Mouse (Mus musculus) limb, embryonic 14.5 days (tissue): Measurements from ENCODE around the gene Traf5. TPM values are rescaled to one million over a fixed set of nuclear protein-coding genes. Genes with fewer than 3 reads are reported as not detected.

Experiments
- ATAC-seq: fragments of 200-750 bp; cut with Nextera tagmentation; 2 replicates; pipeline ENCODE4 v1.8.0; 2017; ENCODE audit warnings: low read depth, moderate number of reproducible peaks, moderate TSS enrichment; ENCODE audit not compliant: low FRiP score
- DNase-seq: peaks from one replicate; pipeline ENCODE4 v3.0.0-alpha.2; 2015; ENCODE audit warnings: low spot score
- H3K27ac ChIP-seq: fragments of 300-500 bp; sonication (generic); replicated peaks from 2 replicates; pipeline ENCODE4 v1.5.1; 2014; ENCODE audit warnings: low read depth, mild to moderate bottlenecking, low read length, moderate library complexity, mixed read lengths
- H3K27me3 ChIP-seq: fragments of 300-500 bp; sonication (generic); 2 replicates; pipeline ENCODE4 v1.6.1; 2014; ENCODE audit warnings: low read length, mixed read lengths; ENCODE audit not compliant: control insufficient read depth, insufficient read depth
- H3K36me3 ChIP-seq: fragments of 300-500 bp; sonication (generic); 2 replicates; pipeline ENCODE4 v1.6.1; 2014; ENCODE audit warnings: mild to moderate bottlenecking, low read length, moderate library complexity, mixed read lengths; ENCODE audit not compliant: control insufficient read depth, insufficient read depth
- H3K4me1 ChIP-seq: fragments of 300-500 bp; sonication (generic); 2 replicates; pipeline ENCODE4 v1.6.1; 2014; ENCODE audit warnings: antibody characterized with exemption, low read length, mixed read lengths; ENCODE audit not compliant: control insufficient read depth, insufficient read depth
- H3K4me2 ChIP-seq: fragments of 300-500 bp; sonication (generic); replicated peaks from 2 replicates; pipeline ENCODE4 v1.6.1; 2014; ENCODE audit warnings: low read depth, mild to moderate bottlenecking, low read length, moderate library complexity; ENCODE audit not compliant: severe bottlenecking
- H3K4me3 ChIP-seq: fragments of 300-500 bp; sonication (generic); replicated peaks from 2 replicates; pipeline ENCODE4 v1.5.1; 2014; ENCODE audit warnings: low read length
- H3K9ac ChIP-seq: fragments of 300-500 bp; sonication (generic); 2 replicates; pipeline ENCODE4 v1.6.1; 2014; ENCODE audit warnings: mild to moderate bottlenecking, low read depth, low read length, moderate library complexity; ENCODE audit not compliant: severe bottlenecking
- H3K9me3 ChIP-seq: fragments of 300-500 bp; sonication (generic); 2 replicates; pipeline ENCODE4 v1.6.1; 2016; ENCODE audit warnings: low read length; ENCODE audit not compliant: control insufficient read depth
- POLR2A ChIP-seq: fragments of 200-500 bp; IDR thresholded peaks from 2 replicates; pipeline ENCODE4 v1.8.0; 2012; ENCODE audit warnings: inconsistent platforms, mild to moderate bottlenecking, moderate library complexity, borderline replicate concordance; ENCODE audit not compliant: insufficient read depth, insufficient read length; ENCODE audit errors: extremely low read depth
- WGBS: fragments of 180-500 bp; shearing (Covaris S2); extraction: QIAGEN DNeasy Blood & Tissue Kit; methylation state at CpG from one replicate; pipeline ENCODE4 v1.1.7; 2014; 5-methylcytosine and 5-hydroxymethylcytosine counted together
- polyA plus RNA-seq, 2 experiments: library from polyadenylated mRNA; depleted of rRNA in 1 of 2; stranded (reverse) in 1 of 2; unstranded in 1 of 2; fragments of >200 nt; fragmentation: Nextera tagmentation in 1 of 2; extraction: Ambion mirVana in 1 of 2; gene quantifications; 2 replicates each; pipeline versions ENCODE4 v1.2.1 to v1.2.3; 2012 to 2014

Traf5 gene
- 20.7 and 21.0 TPM in 2 replicates for polyA plus RNA-seq (2012; rRNA removed)
- polyA plus RNA-seq (2014; fragmentation: Nextera tagmentation; extraction: Ambion mirVana) = 19.1 and 21.9 TPM in 2 replicates

GRCm38 (mm10) chr1:192091806-192092772 is at the start of gene Traf5:
Gene Traf5, minus strand, starts transcription at chr1:192092559.
- peak within 1 kb of the TSS; percentile 65 for H3K4me3 ChIP-seq

GRCm38 (mm10) chr1:192140313-192140712 is 48.0 kb upstream of the Traf5 start:
- Histone ChIP-seq H3K4me2 (no peak overlapping the region), H3K9me3 (no peaks in the 10 kb centered on the region), H3K36me3 (no peaks in the 10 kb centered on the region), H3K9ac (no peak overlapping the region), H3K4me3 (no peak overlapping the region), H3K27ac (no peak overlapping the region), H3K4me1 (peaks cover 7% of the 10 kb centered on the region; the same call in 1 of the 2 replicates), H3K27me3 (no peaks in the 10 kb centered on the region)
- TF ChIP-seq POLR2A = no peak
- DNase-seq (no peak), ATAC-seq (no peak)
- 94% methylated on average over 2 of the region's 2 CpGs for WGBS

More at GRCm38 (mm10) chr1:192091806-192092772, at the start of gene Traf5:
- Histone ChIP-seq H3K27me3 (0 out of 2 replicates have a peak, but pooled peaks cover 5% of the 10 kb centered on the region), H3K4me1 (peaks cover 11% of the 10 kb centered on the region; the same call in 1 of the 2 replicates), H3K4me2 (peak within 1 kb of the TSS; percentile 93), H3K9ac (peak within 1 kb of the TSS; percentile 80), H3K27ac (peak within 1 kb of the TSS; percentile 68; the same call in 1 of the 2 replicates), H3K9me3 (no peaks in the 10 kb centered on the region), H3K36me3 (no peaks in the 10 kb centered on the region)
- WGBS = 1% methylated on average over 57 of the region's 63 CpGs
- peak; percentile 96 for ATAC-seq
- TF ChIP-seq POLR2A = peak; percentile 88; the same call in 1 of the 2 replicates
- DNase-seq = peak; percentile 91

GRCm38 (mm10) chr1:192137926-192138910 is 45.9 kb upstream of the Traf5 start, which contains the start of gene Rcor3:
Gene Rcor3, minus strand, starts transcription at chr1:192138062.
- peak within 1 kb of the TSS; percentile 93 for H3K9ac ChIP-seq
- no peaks in the 10 kb centered on the region for H3K9me3 ChIP-seq
- ATAC-seq (peak; percentile 69), DNase-seq (peak; percentile 68)
- TF ChIP-seq POLR2A = peak; percentile 40; the same call in 1 of the 2 replicates
- no peaks in the 10 kb centered on the region for H3K27me3 ChIP-seq
- peak within 1 kb of the TSS; percentile 99 for H3K27ac ChIP-seq
- peak within 1 kb of the TSS; percentile 83 for H3K4me3 ChIP-seq
- H3K4me1 ChIP-seq = peaks cover 7% of the 10 kb centered on the region; the same call in 1 of the 2 replicates
- H3K36me3 ChIP-seq = 0 out of 2 replicates have a peak, but pooled peaks cover 6% of the 10 kb centered on the region
- under 1% methylated on average over 44 of the region's 88 CpGs for WGBS
- peak within 1 kb of the TSS; percentile 85 for H3K4me2 ChIP-seq

GRCm38 (mm10) chr1:192137291-192137925 is 45.0 kb upstream of the Traf5 start:
- Histone ChIP-seq H3K4me3 (peak overlapping the region; percentile 83), H3K9me3 (no peaks in the 10 kb centered on the region), H3K9ac (peak overlapping the region; percentile 93), H3K27me3 (no peaks in the 10 kb centered on the region), H3K36me3 (0 out of 2 replicates have a peak, but pooled peaks cover 9% of the 10 kb centered on the region), H3K4me1 (peaks cover 7% of the 10 kb centered on the region; the same call in 1 of the 2 replicates), H3K27ac (peak overlapping the region; percentile 99), H3K4me2 (peak overlapping the region; percentile 85)
- ATAC-seq (peak; percentile 16), DNase-seq (peak; percentile 34)
- 0% methylated on average over 16 of the region's 61 CpGs for WGBS
- no peak; the same call in 1 of the 2 replicates for TF ChIP-seq POLR2A
